Mouse (Mus musculus) adrenal gland (tissue): Measurements from ENCODE around the gene Akr1c18.

Experiments
- intact Hi-C: fragments of 180-260 bp; cut with DNase I; formaldehyde crosslinking; loops from one replicate; pipeline ENCODE4 v1.15.1; 2025

The Akr1c18 gene

DNA sequence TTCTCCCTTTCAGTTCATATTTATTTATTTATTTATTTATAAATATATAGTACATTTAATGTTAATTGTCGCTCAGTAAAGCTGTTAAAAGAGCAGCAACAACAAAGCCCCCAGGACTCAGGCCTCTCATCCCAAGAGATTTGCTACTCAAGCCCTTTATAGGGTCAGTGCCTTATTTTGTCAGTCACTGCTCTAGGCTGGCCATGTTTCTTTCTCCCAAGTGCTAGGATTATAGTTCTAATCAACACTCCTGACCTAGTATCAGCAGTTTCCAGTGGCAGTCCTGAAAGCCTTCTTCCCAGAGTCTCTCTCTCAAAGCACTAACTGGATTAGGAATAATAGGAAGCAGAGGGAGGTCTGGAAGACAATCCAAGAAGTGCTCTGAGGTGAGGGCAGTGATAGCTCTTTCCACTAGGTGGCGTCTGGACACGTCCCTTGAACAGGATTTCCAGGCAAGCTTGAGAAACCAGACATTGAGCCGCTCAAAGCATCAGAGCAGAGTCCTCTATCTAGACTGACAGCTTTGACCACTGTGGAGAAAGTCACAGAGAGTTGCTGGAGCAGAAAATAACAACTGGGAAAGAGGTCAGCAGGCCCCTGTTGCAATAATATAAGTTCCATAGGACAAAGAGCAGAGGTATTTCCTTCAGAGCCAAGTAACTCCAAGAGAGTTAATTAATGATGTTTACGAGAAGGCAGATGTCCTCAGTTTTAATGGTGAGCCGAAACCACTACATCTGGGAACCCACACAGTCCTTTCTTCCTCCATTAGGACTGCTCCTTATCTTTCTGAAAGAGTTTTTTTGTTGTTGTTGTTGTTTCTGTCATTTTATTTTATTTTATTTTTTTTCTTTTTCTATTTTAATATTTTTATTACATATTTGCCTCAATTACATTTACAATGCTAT lies 39.9 kb downstream of the Akr1c18 start:
- intact Hi-C loops: loop anchor here (5.0 kb wide), 1 partner anchor 172 kb away; no protein-coding TSS in a partner anchor

DNA sequence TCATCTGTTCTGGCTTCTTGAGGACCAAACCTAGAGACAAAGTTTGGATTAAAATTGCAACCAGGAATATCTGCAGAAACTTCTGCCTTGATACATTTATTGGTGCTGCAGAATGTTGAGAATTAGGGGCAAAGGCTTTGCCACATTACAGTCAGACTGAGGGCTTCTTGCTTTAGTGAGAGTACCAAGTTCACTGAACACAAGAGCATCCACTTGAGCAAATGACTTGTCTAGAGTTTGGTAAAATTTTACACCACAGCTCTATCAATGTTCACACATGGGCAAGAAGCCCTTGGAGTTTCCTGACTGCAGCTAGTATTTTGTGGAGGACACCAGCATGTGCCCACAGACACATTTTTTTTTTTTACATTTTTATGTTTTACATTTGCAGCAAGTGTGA lies 47.7 kb downstream of the Akr1c18 start:
- intact Hi-C loops: no loop called here

DNA sequence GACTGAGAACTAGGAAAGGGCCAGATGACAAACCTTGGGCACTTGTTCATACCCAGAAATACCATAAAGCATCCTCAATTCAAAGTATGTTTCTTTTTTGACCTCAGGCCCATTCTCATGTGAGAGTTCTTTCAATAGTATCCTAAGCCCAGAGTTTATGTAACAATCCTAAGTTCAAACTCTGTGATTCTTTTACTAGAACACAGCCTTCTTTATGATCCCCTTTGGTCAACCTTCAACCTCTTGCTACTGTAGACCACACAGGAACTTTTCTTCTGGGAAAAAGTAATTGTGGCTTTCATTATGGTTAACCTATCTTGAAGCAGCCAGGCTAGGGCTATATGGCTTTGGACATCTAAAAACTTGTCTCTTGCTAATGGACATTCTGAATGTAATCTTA lies 48.8 kb downstream of the Akr1c18 start:
- intact Hi-C loops: no loop called here
